Mouse (Mus musculus) kidney, postnatal 0 days (tissue): ENCODE data around the gene Abcg1. TPM values are rescaled to one million over a fixed set of nuclear protein-coding genes. Genes with fewer than 3 reads are reported as not detected.

Source experiments
- ATAC-seq: fragments of 200-750 bp; cut with Nextera tagmentation; replicated peaks from 2 replicates; pipeline ENCODE4 v1.8.0; 2017; ENCODE audit warnings: low read depth, moderate number of reproducible peaks, moderate TSS enrichment, moderate library complexity; ENCODE audit not compliant: low FRiP score
- DNase-seq: peaks from one replicate; pipeline ENCODE4 v3.0.0-alpha.2; 2016; ENCODE audit warnings: low spot score
- H3K27ac ChIP-seq: fragments of 300-500 bp; sonication (generic); 2 replicates; pipeline ENCODE4 v1.5.1; 2014; ENCODE audit warnings: mild to moderate bottlenecking
- H3K27me3 ChIP-seq: fragments of 300-500 bp; sonication (generic); 2 replicates; pipeline ENCODE4 v1.6.1; 2014; ENCODE audit warnings: low read length, mixed read lengths; ENCODE audit not compliant: insufficient read depth
- H3K36me3 ChIP-seq: fragments of 300-500 bp; sonication (generic); 2 replicates; pipeline ENCODE4 v1.6.1; 2014; ENCODE audit warnings: low read length, mixed read lengths; ENCODE audit not compliant: insufficient read depth
- H3K4me1 ChIP-seq: fragments of 300-500 bp; sonication (generic); replicated peaks from 2 replicates; pipeline ENCODE4 v1.6.1; 2014; ENCODE audit warnings: antibody characterized with exemption, low read length, mixed read lengths; ENCODE audit not compliant: insufficient read depth
- H3K4me2 ChIP-seq: fragments of 300-500 bp; sonication (generic); 2 replicates; pipeline ENCODE4 v1.6.1; 2014; ENCODE audit warnings: mild to moderate bottlenecking, low read length, moderate library complexity, mixed read lengths
- H3K4me3 ChIP-seq: fragments of 300-500 bp; sonication (generic); replicated peaks from 2 replicates; pipeline ENCODE4 v1.5.1; 2014; ENCODE audit warnings: low read depth, low read length
- H3K9ac ChIP-seq: fragments of 300-500 bp; sonication (generic); 2 replicates; pipeline ENCODE4 v1.6.1; 2014; ENCODE audit warnings: low read depth, low read length
- H3K9me3 ChIP-seq: fragments of 300-500 bp; sonication (generic); replicated peaks from 2 replicates; pipeline ENCODE4 v1.6.1; 2016; ENCODE audit warnings: low read length, inconsistent platforms, mixed read lengths
- CTCF ChIP-seq: IDR thresholded peaks from 2 replicates; pipeline ENCODE4 v1.5.1; 2016; ENCODE audit warnings: antibody characterized with exemption, low read depth, mild to moderate bottlenecking, moderate library complexity
- WGBS: fragments of 180-500 bp; shearing (Covaris S2); extraction: QIAGEN DNeasy Blood & Tissue Kit; methylation state at CpG from one replicate; pipeline ENCODE4 v1.1.7; 2014; 5-methylcytosine and 5-hydroxymethylcytosine counted together
- polyA plus RNA-seq: library from polyadenylated mRNA; unstranded; fragments of >200 nt; fragmentation: Nextera tagmentation; extraction: Ambion mirVana; gene quantifications from 2 replicates; pipeline ENCODE4 v1.2.1, GENCODE M21; 2015

The Abcg1 gene
- 8.5 and 8.8 TPM in 2 replicates for polyA plus RNA-seq

GRCm38 (mm10) chr17:31057151-31057890 lies at the start of gene Abcg1:
Gene Abcg1 (plus strand): TSS chr17:31057675.
- Histone ChIP-seq H3K27me3 (no peaks in the 10 kb centered on the region), H3K9me3 (no peaks in the 10 kb centered on the region), H3K9ac (peak within 1 kb of the TSS; percentile 25), H3K4me2 (peak within 1 kb of the TSS; percentile 62), H3K36me3 (no peaks in the 10 kb centered on the region), H3K4me1 (0 out of 2 replicates have a peak, but pooled peaks cover 3% of the 10 kb centered on the region), H3K27ac (no peak within 1 kb of the TSS; the same call in 1 of the 2 replicates), H3K4me3 (peak within 1 kb of the TSS; percentile 39)
- peak; percentile 47 for TF ChIP-seq CTCF
- WGBS: 3% methylated on average over 39 of the region's 49 CpGs
- DNase-seq (peak; percentile 60), ATAC-seq (peak; percentile 59; the same call in 1 of the 2 replicates)

DNA sequence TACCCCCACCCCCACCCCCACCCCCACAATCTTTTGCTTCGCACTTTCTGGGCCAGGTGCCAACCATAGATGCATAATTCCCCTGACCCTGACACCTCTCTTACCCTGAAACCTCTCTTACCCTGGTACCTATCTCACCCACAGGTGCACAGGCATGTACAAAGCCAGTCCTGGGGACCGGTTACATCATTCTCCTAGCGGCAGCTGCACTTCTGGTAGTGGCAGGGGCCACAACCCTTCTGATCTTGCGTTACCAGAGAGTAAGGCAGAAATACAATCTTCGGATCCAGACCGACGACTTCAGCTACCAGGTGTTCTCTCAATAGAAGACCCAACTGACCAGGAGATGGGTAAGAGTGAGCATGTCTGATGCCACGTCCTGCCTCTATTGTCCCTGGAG lies 49.1 kb upstream of the Abcg1 start:
- no peaks in the 10 kb centered on the region for H3K27me3 ChIP-seq
- TF ChIP-seq CTCF: no peak
- no peaks in the 10 kb centered on the region for H3K9me3 ChIP-seq
- DNase-seq (no peak), ATAC-seq (no peak)
- no peak overlapping the region for H3K9ac ChIP-seq
- no peak overlapping the region for H3K4me3 ChIP-seq
- no peaks in the 10 kb centered on the region for H3K4me1 ChIP-seq
- no peak overlapping the region for H3K27ac ChIP-seq
- 71% methylated on average over 8 of the region's 8 CpGs for WGBS
- H3K4me2 ChIP-seq: no peak overlapping the region
- H3K36me3 ChIP-seq: no peaks in the 10 kb centered on the region

GRCm38 (mm10) chr17:31011551-31012394 lies 45.7 kb upstream of the Abcg1 start:
- DNase-seq (peak; percentile 77), ATAC-seq (no peak)
- H3K36me3 ChIP-seq: no peaks in the 10 kb centered on the region
- no peaks in the 10 kb centered on the region for H3K27me3 ChIP-seq
- peak; percentile 98 for TF ChIP-seq CTCF
- H3K4me2 ChIP-seq: no peak overlapping the region
- H3K4me3 ChIP-seq: no peak overlapping the region
- no peaks in the 10 kb centered on the region for H3K9me3 ChIP-seq
- no peak overlapping the region for H3K9ac ChIP-seq
- H3K27ac ChIP-seq: no peak overlapping the region
- 35% methylated on average over 9 of the region's 9 CpGs for WGBS
- no peaks in the 10 kb centered on the region for H3K4me1 ChIP-seq

DNA sequence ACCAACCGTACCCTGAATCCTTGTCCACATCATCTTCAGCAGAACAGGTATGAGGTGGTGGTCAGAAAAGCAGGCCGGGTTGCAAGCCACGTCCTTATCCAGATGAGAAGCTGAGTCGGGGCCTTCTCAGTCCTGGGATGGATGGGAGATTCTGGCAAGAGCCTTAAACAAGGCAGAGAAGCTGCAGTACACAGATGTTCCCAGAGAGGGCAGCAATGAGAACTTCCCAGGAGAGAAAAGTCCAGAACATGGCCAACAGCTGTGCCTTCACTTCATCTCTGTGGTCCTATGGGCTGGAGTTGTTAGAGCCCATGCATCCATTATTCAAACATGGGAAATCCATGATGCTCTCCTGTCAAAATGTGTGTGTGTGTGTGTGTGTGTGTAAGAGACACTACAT lies 39.2 kb upstream of the Abcg1 start:
- peak; percentile 73 for TF ChIP-seq CTCF
- Histone ChIP-seq H3K4me2 (no peak overlapping the region), H3K27me3 (no peaks in the 10 kb centered on the region), H3K27ac (no peak overlapping the region), H3K9ac (no peak overlapping the region), H3K4me1 (no peaks in the 10 kb centered on the region), H3K9me3 (no peaks in the 10 kb centered on the region), H3K4me3 (no peak overlapping the region), H3K36me3 (no peaks in the 10 kb centered on the region)
- ATAC-seq: no peak
- WGBS: 70% methylated on average over 4 of the region's 4 CpGs
- peak; percentile 80 for DNase-seq

GRCm38 (mm10) chr17:31019505-31019904 lies 38.0 kb upstream of the Abcg1 start:
- Histone ChIP-seq H3K4me3 (no peak overlapping the region), H3K9me3 (no peaks in the 10 kb centered on the region), H3K27me3 (no peaks in the 10 kb centered on the region), H3K27ac (no peak overlapping the region), H3K36me3 (no peaks in the 10 kb centered on the region), H3K9ac (no peak overlapping the region), H3K4me1 (no peaks in the 10 kb centered on the region), H3K4me2 (no peak overlapping the region)
- DNase-seq (peak; percentile 78), ATAC-seq (no peak)
- 10% methylated on average over 2 of the region's 2 CpGs for WGBS
- TF ChIP-seq CTCF: peak; percentile 89

- Histone ChIP-seq H3K4me1 (no peaks in the 10 kb centered on the region), H3K9me3 (no peaks in the 10 kb centered on the region), H3K9ac (no peak overlapping the region), H3K27me3 (no peaks in the 10 kb centered on the region), H3K36me3 (no peaks in the 10 kb centered on the region), H3K4me3 (no peak overlapping the region), H3K27ac (no peak overlapping the region), H3K4me2 (no peak overlapping the region)
- DNase-seq (no peak), ATAC-seq (no peak)
- TF ChIP-seq CTCF: no peak
- WGBS: 70% methylated on average over 2 of the region's 2 CpGs
Measured at GRCm38 (mm10) chr17:31020078-31020477, 37.4 kb upstream of the Abcg1 start.
